Mouse (Mus musculus): ENCODE measurements around the gene Pbld2. TPM values are rescaled to one million over a fixed set of nuclear protein-coding genes. Genes with fewer than 3 reads are reported as not detected.

Pbld2 gene
- polyA plus RNA-seq, 1 experiment = 1.0 TPM

- Histone ChIP-seq H3K4me3 (no peak overlapping the region), H3K36me3 (ENCODE audit: control insufficient read depth, insufficient read depth) (no peaks in the 10 kb centered on the region), H3K4me2 (ENCODE audit: low read depth) (no peak overlapping the region), H3ac (ENCODE audit: control insufficient read depth, insufficient read length) (no peak overlapping the region), H3K79me2 (ENCODE audit: control insufficient read depth, insufficient read depth) (no peaks in the 10 kb centered on the region), H3K27me3 (ENCODE audit: control insufficient read depth, insufficient read depth, insufficient read length) (no peaks in the 10 kb centered on the region)
- no peak for TF ChIP-seq TCF12 (IDR thresholded peaks at IDR 0.05; ENCODE audit: insufficient read depth, poor library complexity, severe bottlenecking)
- TF ChIP-seq CEBPB (IDR thresholded peaks at IDR 0.05; ENCODE audit: insufficient read depth, poor library complexity, severe bottlenecking) = no peak
- no peak for TF ChIP-seq TCF3 (IDR thresholded peaks at IDR 0.05; ENCODE audit: insufficient read length, low read depth)
- no peak for TF ChIP-seq MAX (IDR thresholded peaks at IDR 0.05; ENCODE audit: low read depth)
- TF ChIP-seq POLR2A (IDR thresholded peaks at IDR 0.05; ENCODE audit: insufficient read length, low read depth) = no peak
These were observed 30.5 kb downstream of the Pbld2 start for GRCm38 (mm10) chr10:63054586-63054985.

- Histone ChIP-seq H3K4me3 (no peak overlapping the region), H3K79me2 (ENCODE audit: control insufficient read depth, insufficient read depth) (no peaks in the 10 kb centered on the region), H3K4me2 (ENCODE audit: low read depth) (no peak overlapping the region), H3ac (ENCODE audit: control insufficient read depth, insufficient read length) (no peak overlapping the region), H3K27me3 (ENCODE audit: control insufficient read depth, insufficient read depth, insufficient read length) (peaks cover 8% of the 10 kb centered on the region), H3K36me3 (ENCODE audit: control insufficient read depth, insufficient read depth) (no peaks in the 10 kb centered on the region)
- TF ChIP-seq MYOG (IDR thresholded peaks at IDR 0.05; ENCODE audit: control insufficient read depth in 1 of 3, insufficient read depth in 1 of 3, insufficient read length in 2 of 3, low read depth in 2 of 3) = no peak
- no peak for TF ChIP-seq USF1 (IDR thresholded peaks at IDR 0.05; ENCODE audit: low read depth)
- TF ChIP-seq MYOD1 (IDR thresholded peaks at IDR 0.05; ENCODE audit: control insufficient read depth in 1 of 3, insufficient read length in 2 of 3, low read depth in 2 of 3) = no peak
- no peak for TF ChIP-seq REST (IDR thresholded peaks at IDR 0.05; ENCODE audit: insufficient read depth, insufficient read length)
- no peak for TF ChIP-seq MAX (IDR thresholded peaks at IDR 0.05; ENCODE audit: low read depth)
- TF ChIP-seq POLR2AphosphoS2 (IDR thresholded peaks at IDR 0.05; ENCODE audit: insufficient read length, low read depth) = no peak
- no peak for TF ChIP-seq SRF (IDR thresholded peaks at IDR 0.05; ENCODE audit: control insufficient read depth, insufficient read length, low read depth)
- TF ChIP-seq POLR2A (IDR thresholded peaks at IDR 0.05; ENCODE audit: insufficient read length, low read depth) = no peak
- no peak for TF ChIP-seq TCF12 (IDR thresholded peaks at IDR 0.05; ENCODE audit: insufficient read depth, poor library complexity, severe bottlenecking)
- TF ChIP-seq E2F4 (IDR thresholded peaks at IDR 0.05; ENCODE audit: insufficient read depth) = no peak
- TF ChIP-seq CEBPB (IDR thresholded peaks at IDR 0.05; ENCODE audit: insufficient read depth, poor library complexity, severe bottlenecking) = no peak
- TF ChIP-seq TCF3 (IDR thresholded peaks at IDR 0.05; ENCODE audit: insufficient read length, low read depth) = no peak
These were observed 33.0 kb downstream of the Pbld2 start for GRCm38 (mm10) chr10:63056966-63057750.

DNA sequence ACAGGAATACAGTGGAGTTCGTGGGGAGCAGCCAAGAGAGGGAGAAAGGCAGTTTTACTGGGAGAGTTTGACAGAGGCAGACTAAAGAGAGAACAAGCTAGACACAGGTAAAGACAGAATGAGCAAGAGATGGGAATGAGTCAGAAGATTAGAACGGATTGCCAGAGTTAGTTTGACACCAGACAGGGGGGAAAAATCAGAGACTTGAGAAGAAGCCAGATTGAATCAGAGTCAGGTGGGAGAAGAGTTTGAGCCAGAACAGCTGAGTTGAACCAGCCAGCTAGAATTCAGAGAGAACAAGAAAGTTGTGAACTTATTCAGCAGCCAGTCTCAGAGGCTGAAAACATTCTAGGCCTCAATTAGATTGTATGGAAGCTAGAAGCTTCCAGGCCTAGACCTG is 35.7 kb downstream of the Pbld2 start, which contains the start of gene Pbld1:
TSS of gene Pbld1 (plus strand) at position 301 of the 400 bp plus-strand sequence.
- Histone ChIP-seq H3K79me2 (ENCODE audit: control insufficient read depth, insufficient read depth) (no peaks in the 10 kb centered on the region), H3K4me2 (ENCODE audit: low read depth) (no peak within 1 kb of the TSS)
- TF ChIP-seq MAX (IDR thresholded peaks at IDR 0.05; ENCODE audit: low read depth) (no peak), MYOG (IDR thresholded peaks at IDR 0.05; ENCODE audit: control insufficient read depth in 1 of 3, insufficient read depth in 1 of 3, insufficient read length in 2 of 3, low read depth in 2 of 3) (no peak), POLR2A (IDR thresholded peaks at IDR 0.05; ENCODE audit: insufficient read length, low read depth) (no peak), TCF3 (IDR thresholded peaks at IDR 0.05; ENCODE audit: insufficient read length, low read depth) (no peak), E2F4 (IDR thresholded peaks at IDR 0.05; ENCODE audit: insufficient read depth) (no peak), REST (IDR thresholded peaks at IDR 0.05; ENCODE audit: insufficient read depth, insufficient read length) (no peak), USF1 (IDR thresholded peaks at IDR 0.05; ENCODE audit: low read depth) (no peak), MYOD1 (IDR thresholded peaks at IDR 0.05; ENCODE audit: control insufficient read depth in 1 of 3, insufficient read length in 2 of 3, low read depth in 2 of 3) (no peak), CEBPB (IDR thresholded peaks at IDR 0.05; ENCODE audit: insufficient read depth, poor library complexity, severe bottlenecking) (no peak), SRF (IDR thresholded peaks at IDR 0.05; ENCODE audit: control insufficient read depth, insufficient read length, low read depth) (no peak), POLR2AphosphoS2 (IDR thresholded peaks at IDR 0.05; ENCODE audit: insufficient read length, low read depth) (no peak), TCF12 (IDR thresholded peaks at IDR 0.05; ENCODE audit: insufficient read depth, poor library complexity, severe bottlenecking) (no peak)

GRCm38 (mm10) chr10:63060406-63060805 is 36.3 kb downstream of the Pbld2 start:
- Histone ChIP-seq H3K4me2 (ENCODE audit: low read depth) (no peak overlapping the region), H3ac (ENCODE audit: control insufficient read depth, insufficient read length) (no peak overlapping the region), H3K79me2 (ENCODE audit: control insufficient read depth, insufficient read depth) (no peaks in the 10 kb centered on the region), H3K36me3 (ENCODE audit: control insufficient read depth, insufficient read depth) (no peaks in the 10 kb centered on the region), H3K27me3 (ENCODE audit: control insufficient read depth, insufficient read depth, insufficient read length) (peaks cover 33% of the 10 kb centered on the region), H3K4me3 (no peak overlapping the region)
- TF ChIP-seq POLR2A (IDR thresholded peaks at IDR 0.05; ENCODE audit: insufficient read length, low read depth) = no peak

More for the DNA sequence above, 35.7 kb downstream of the Pbld2 start, which contains the start of gene Pbld1:
- Histone ChIP-seq H3K27me3 (ENCODE audit: control insufficient read depth, insufficient read depth, insufficient read length) (peaks cover 32% of the 10 kb centered on the region), H3K36me3 (ENCODE audit: control insufficient read depth, insufficient read depth) (no peaks in the 10 kb centered on the region), H3K4me3 (no peak within 1 kb of the TSS), H3ac (ENCODE audit: control insufficient read depth, insufficient read length) (no peak within 1 kb of the TSS)

DNA sequence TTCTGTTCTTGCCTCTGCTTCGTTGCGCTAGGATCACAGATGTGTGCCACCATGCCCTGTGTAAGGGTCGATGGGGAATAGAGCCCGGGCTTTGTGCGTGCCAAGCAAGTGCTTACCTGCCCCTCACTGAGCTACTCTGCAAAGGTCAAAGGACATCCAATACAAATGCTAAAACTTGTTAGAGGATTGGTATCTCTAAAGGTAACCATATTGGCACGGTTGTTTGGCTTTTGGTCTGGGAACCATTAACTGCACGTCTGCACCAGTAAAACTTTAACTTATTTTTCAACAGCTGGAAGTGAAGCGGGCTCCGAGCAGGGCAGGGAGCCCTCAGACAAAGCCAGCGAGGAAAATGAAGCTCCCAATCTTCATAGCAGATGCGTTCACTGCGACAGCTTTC is 37.2 kb downstream of the Pbld2 start:
- H3K4me2 ChIP-seq (ENCODE audit: low read depth) = no peak overlapping the region

More for the DNA sequence above, 37.2 kb downstream of the Pbld2 start:
- Histone ChIP-seq H3ac (ENCODE audit: control insufficient read depth, insufficient read length) (no peak overlapping the region), H3K27me3 (ENCODE audit: control insufficient read depth, insufficient read depth, insufficient read length) (peaks cover 33% of the 10 kb centered on the region), H3K79me2 (ENCODE audit: control insufficient read depth, insufficient read depth) (no peaks in the 10 kb centered on the region), H3K36me3 (ENCODE audit: control insufficient read depth, insufficient read depth) (no peaks in the 10 kb centered on the region), H3K4me3 (no peak overlapping the region)
- TF ChIP-seq SRF (IDR thresholded peaks at IDR 0.05; ENCODE audit: control insufficient read depth, insufficient read length, low read depth) (no peak), CEBPB (IDR thresholded peaks at IDR 0.05; ENCODE audit: insufficient read depth, poor library complexity, severe bottlenecking) (no peak), TCF12 (IDR thresholded peaks at IDR 0.05; ENCODE audit: insufficient read depth, poor library complexity, severe bottlenecking) (no peak), MAX (IDR thresholded peaks at IDR 0.05; ENCODE audit: low read depth) (no peak), POLR2AphosphoS2 (IDR thresholded peaks at IDR 0.05; ENCODE audit: insufficient read length, low read depth) (no peak)

All from myocyte (in vitro differentiated cells).